ENCODE assay signal across 8 mouse cellular contexts in genomic region chr7:29523700-29524099, GRCm38 (mm10). TPM values are rescaled to one million over a fixed set of nuclear protein-coding genes. Genes with fewer than 3 reads are reported as not detected.
DNase-seq lines count a peak whose midpoint lies in the region; ATAC-seq and TF ChIP-seq lines count a peak whose summit lies in the region.

No protein-coding gene starts in this region.

- peak; percentile 36 for DNase-seq in 3134 (ENCODE audit: extremely low read depth, insufficient read length, low spot score)
- DNase-seq in MEL (ENCODE audit: low read depth, low spot score) = peak; percentile 84
- peak; percentile 78 to 83 for DNase-seq in cerebellum, adult 2 months
- peak; percentile 49 to 74 for DNase-seq in frontal cortex, postnatal 14 days (ENCODE audit: low spot score in 2 of 2)
- peak; percentile 90 for DNase-seq in kidney, postnatal 0 days (ENCODE audit: low spot score)
- DNase-seq in liver, embryonic 14.5 days (ENCODE audit: low read depth in 3 of 3, low spot score in 3 of 3) = no peak
- peak; percentile 62 for DNase-seq in retina, postnatal 7 days (ENCODE audit: low read depth, low spot score)
- DNase-seq in urinary bladder, adult 18-20 months (ENCODE audit: low spot score in 2 of 2) = peak; percentile 61 to 66

- H3K27ac ChIP-seq in MEL (ENCODE audit: control insufficient read depth, low read depth, low read length) = no peak overlapping the region
- no peak overlapping the region for H3K27ac ChIP-seq in cerebellum, adult 2 months (ENCODE audit: insufficient read depth, low read length)
- H3K27ac ChIP-seq in kidney, postnatal 0 days = no peak overlapping the region
- H3K27ac ChIP-seq in liver, embryonic 14.5 days = no peak overlapping the region

- H3K4me1 ChIP-seq in MEL (ENCODE audit: control insufficient read depth in 1 of 2, insufficient read depth in 2 of 2, low read length in 2 of 2) = no peaks in the 10 kb centered on the region
- H3K4me1 ChIP-seq in cerebellum, adult 2 months (ENCODE audit: control insufficient read depth, insufficient read depth, low read length) = no peaks in the 10 kb centered on the region
- no peaks in the 10 kb centered on the region for H3K4me1 ChIP-seq in kidney, postnatal 0 days (replicated peaks; ENCODE audit: insufficient read depth, low read length)
- no peaks in the 10 kb centered on the region for H3K4me1 ChIP-seq in liver, embryonic 14.5 days (replicated peaks; ENCODE audit: control insufficient read depth in 2 of 2, insufficient read depth in 2 of 2, low read length in 1 of 2)

- H3K4me3 ChIP-seq in MEL (ENCODE audit: control insufficient read depth in 1 of 2, insufficient read depth in 1 of 2, low read depth in 2 of 2, low read length in 2 of 2) = no peak overlapping the region
- H3K4me3 ChIP-seq in cerebellum, adult 2 months (replicated peaks; ENCODE audit: insufficient read depth, low read depth, low read length) = no peak overlapping the region
- H3K4me3 ChIP-seq in kidney, postnatal 0 days (replicated peaks; ENCODE audit: low read depth, low read length) = no peak overlapping the region
- no peak overlapping the region for H3K4me3 ChIP-seq in liver, embryonic 14.5 days (ENCODE audit: insufficient read depth in 1 of 2, low read depth in 2 of 2, low read length in 2 of 2)

- ATAC-seq in kidney, postnatal 0 days (replicated peaks; ENCODE audit: low FRiP score, low read depth) = no peak
- ATAC-seq in liver, embryonic 14.5 days (ENCODE audit: insufficient read depth) = no peak

- peak; percentile 86 for TF ChIP-seq RAD21 in MEL (IDR thresholded peaks at IDR 0.05; ENCODE audit: low read depth, low read length)

- peaks cover 0 to 3% of the 10 kb centered on the region in 2 experiments; a peak in 1 of 4 replicates for H3K36me3 ChIP-seq in MEL (ENCODE audit: control insufficient read depth in 1 of 2, insufficient read depth in 2 of 2, low read length in 2 of 2)
- H3K36me3 ChIP-seq in kidney, postnatal 0 days (ENCODE audit: insufficient read depth, low read length) = no peaks in the 10 kb centered on the region
- no peaks in the 10 kb centered on the region for H3K36me3 ChIP-seq in liver, embryonic 14.5 days (replicated peaks; ENCODE audit: control insufficient read depth, insufficient read depth, low read depth)

- H3K9ac ChIP-seq in MEL (ENCODE audit: control insufficient read depth, low read depth, low read length, poor library complexity, severe bottlenecking) = no peak overlapping the region
- no peak overlapping the region for H3K9ac ChIP-seq in kidney, postnatal 0 days (ENCODE audit: low read depth, low read length)
- H3K9ac ChIP-seq in liver, embryonic 14.5 days (replicated peaks) = no peak overlapping the region

- no peak for TF ChIP-seq POLR2A in MEL (IDR thresholded peaks at IDR 0.05; ENCODE audit: control insufficient read depth in 1 of 2, insufficient read depth in 1 of 2, low read depth in 1 of 2, low read length in 2 of 2, poor library complexity in 1 of 2)
- TF ChIP-seq POLR2A in cerebellum, adult 2 months (IDR thresholded peaks at IDR 0.05; ENCODE audit: borderline replicate concordance, insufficient read depth, low read length) = no peak

- H3K4me2 ChIP-seq in kidney, postnatal 0 days (ENCODE audit: low read length) = no peak overlapping the region
- no peak overlapping the region for H3K4me2 ChIP-seq in liver, embryonic 14.5 days (ENCODE audit: low read depth)

- TF ChIP-seq CTCF in MEL (IDR thresholded peaks at IDR 0.05 in 2 of 3, conservative IDR thresholded peaks at IDR 0.05 in 1 of 3; ENCODE audit: control insufficient read depth in 1 of 3, insufficient read depth in 1 of 3, low read depth in 2 of 3, low read length in 3 of 3, poor library complexity in 1 of 3, severe bottlenecking in 1 of 3) = peak; percentile 61 to 95 (median 81)
- TF ChIP-seq CTCF in cerebellum, adult 2 months (IDR thresholded peaks at IDR 0.05; ENCODE audit: borderline replicate concordance, insufficient read depth, low read depth, low read length) = peak; percentile 92
- peak; percentile 87 for TF ChIP-seq CTCF in kidney, postnatal 0 days (IDR thresholded peaks at IDR 0.05; ENCODE audit: low read depth)
- TF ChIP-seq CTCF in liver, embryonic 14.5 days (IDR thresholded peaks at IDR 0.05; ENCODE audit: low read depth) = peak; percentile 78

- H3K79me2 ChIP-seq in MEL (ENCODE audit: control insufficient read depth, insufficient read depth, low read length, poor library complexity) = no peaks in the 10 kb centered on the region; the same call in 1 of the 2 replicates

- WGBS in cerebellum, adult 2 months = 3% methylated on average over 5 of the region's 5 CpGs
- 2% methylated on average over 5 of the region's 5 CpGs for WGBS in kidney, postnatal 0 days
- WGBS in liver, embryonic 14.5 days (ENCODE audit: insufficient replicate concordance) = under 1% methylated on average over 5 of the region's 5 CpGs

- no peak for TF ChIP-seq EP300 in MEL (IDR thresholded peaks at IDR 0.05; ENCODE audit: low read depth in 1 of 2, low read length in 2 of 2)
- TF ChIP-seq EP300 in liver, embryonic 14.5 days (IDR thresholded peaks at IDR 0.05; ENCODE audit: low read depth) = no peak

- H3K27me3 ChIP-seq in MEL (ENCODE audit: control insufficient read depth in 1 of 2, insufficient read depth in 2 of 2, low read length in 2 of 2) = no peaks in the 10 kb centered on the region
- no peaks in the 10 kb centered on the region for H3K27me3 ChIP-seq in cerebellum, adult 2 months (ENCODE audit: control insufficient read depth, insufficient read depth, low read length)
- H3K27me3 ChIP-seq in kidney, postnatal 0 days (ENCODE audit: insufficient read depth, low read length) = no peaks in the 10 kb centered on the region
- H3K27me3 ChIP-seq in liver, embryonic 14.5 days (ENCODE audit: control insufficient read depth, insufficient read depth, low read length) = no peaks in the 10 kb centered on the region

- H3K9me3 ChIP-seq in MEL (replicated peaks; ENCODE audit: insufficient read depth, low read length) = no peaks in the 10 kb centered on the region
- H3K9me3 ChIP-seq in kidney, postnatal 0 days (replicated peaks; ENCODE audit: low read length) = no peaks in the 10 kb centered on the region
- no peaks in the 10 kb centered on the region for H3K9me3 ChIP-seq in liver, embryonic 14.5 days (ENCODE audit: control insufficient read depth, low read length)

TF ChIP-seq in MEL, 35 proteins besides CTCF, POLR2A, EP300 and RAD21:
- TF ChIP-seq MAFK (IDR thresholded peaks at IDR 0.05; ENCODE audit: borderline replicate concordance, low read depth, low read length) (no peak), NELFE (IDR thresholded peaks at IDR 0.05; ENCODE audit: low read depth, low read length) (no peak), TBP (IDR thresholded peaks at IDR 0.05; ENCODE audit: low read depth, low read length) (no peak), USF2 (IDR thresholded peaks at IDR 0.05; ENCODE audit: borderline replicate concordance in 1 of 2, insufficient read depth in 1 of 2, low read depth in 1 of 2, low read length in 2 of 2) (no peak), GABPA (IDR thresholded peaks at IDR 0.05; ENCODE audit: low read depth, low read length) (no peak), MEF2A (IDR thresholded peaks at IDR 0.05; ENCODE audit: extremely low read depth, insufficient replicate concordance, low read depth, low read length, poor library complexity, severe bottlenecking) (no peak), KAT2A (conservative IDR thresholded peaks at IDR 0.05; ENCODE audit: low read depth, low read length) (no peak), E2F4 (IDR thresholded peaks at IDR 0.05; ENCODE audit: borderline replicate concordance, low read depth, low read length) (no peak), ZMIZ1 (IDR thresholded peaks at IDR 0.05; ENCODE audit: low read depth, low read length) (no peak), MYC (IDR thresholded peaks at IDR 0.05; ENCODE audit: low read depth, low read length) (no peak), BHLHE40 (IDR thresholded peaks at IDR 0.05; ENCODE audit: borderline replicate concordance, low read depth, low read length) (no peak), UBTF (IDR thresholded peaks at IDR 0.05; ENCODE audit: borderline replicate concordance, insufficient read depth, low read depth, low read length) (no peak), RCOR1 (IDR thresholded peaks at IDR 0.05; ENCODE audit: low read depth, low read length) (no peak), ELF1 (IDR thresholded peaks at IDR 0.05; ENCODE audit: low read depth, low read length) (no peak), ZKSCAN1 (IDR thresholded peaks at IDR 0.05; ENCODE audit: low read depth, low read length) (no peak), TCF12 (IDR thresholded peaks at IDR 0.05; ENCODE audit: low read depth, low read length) (no peak), TAL1 (IDR thresholded peaks at IDR 0.05; ENCODE audit: low read length) (no peak), ZC3H11A (IDR thresholded peaks at IDR 0.05; ENCODE audit: low read depth, low read length) (peak; percentile 74), ZNF384 (IDR thresholded peaks at IDR 0.05; ENCODE audit: low read depth, low read length) (peak; percentile 73), SMC3 (IDR thresholded peaks at IDR 0.05; ENCODE audit: low read depth, low read length) (peak; percentile 84), POLR2AphosphoS2 (IDR thresholded peaks at IDR 0.05; ENCODE audit: low read length) (no peak), POLR2AphosphoS5 (IDR thresholded peaks at IDR 0.05; ENCODE audit: borderline replicate concordance, low read depth, low read length) (no peak), HCFC1 (IDR thresholded peaks at IDR 0.05; ENCODE audit: low read depth, low read length) (no peak), ETS1 (IDR thresholded peaks at IDR 0.05; ENCODE audit: low read depth, low read length) (0 out of 2 replicates have a peak, but pooled peaks have one; percentile 6), JUND (IDR thresholded peaks at IDR 0.05; ENCODE audit: low read depth, low read length) (no peak), CHD2 (IDR thresholded peaks at IDR 0.05; ENCODE audit: low read length) (no peak), MAX (IDR thresholded peaks at IDR 0.05; ENCODE audit: low read length) (no peak), SIN3A (IDR thresholded peaks at IDR 0.05; ENCODE audit: low read length) (no peak), CHD1 (IDR thresholded peaks at IDR 0.05; ENCODE audit: low read depth, low read length) (no peak), MXI1 (IDR thresholded peaks at IDR 0.05; ENCODE audit: low read depth, low read length) (no peak)

RNA-seq across cellular contexts. Expression of gene Sipa1l3, which starts 5.3 kb away (rescaled TPM):
- 14.1 and 14.9 TPM in 2 replicates for total RNA-seq in MEL (2012; rRNA removed)
- 10 to 100 TPM in 1 of 2 experiments, not detected in 1; 49.4 TPM for polyA plus RNA-seq in MEL (2012; ENCODE audit: insufficient read depth in 1 of 2, insufficient read length in 2 of 2, low read depth in 1 of 2, low replicate concordance in 2 of 2, missing spikeins in 1 of 2)
- polyA plus RNA-seq in cerebellum, adult 2 months (2012; rRNA removed) = 63.3 and 74.7 TPM in 2 replicates
- polyA plus RNA-seq in kidney, postnatal 0 days (2015; fragmentation: Nextera tagmentation; extraction: Ambion mirVana) = 8.3 and 10.2 TPM in 2 replicates
- 4.9 and 5.0 TPM in 2 replicates for polyA plus RNA-seq in liver, embryonic 14.5 days (2012; rRNA removed)
- polyA plus RNA-seq in liver, embryonic 14.5 days (2014; fragmentation: Nextera tagmentation; extraction: Ambion mirVana) = 1.8 and 2.2 TPM in 2 replicates

Comparison
In these comparisons a context has a peak if more than half of its experiments do, and no peak if none do; other contexts are left out.
1. DNase-seq: peak in 3134 (single experiment), MEL (single experiment), cerebellum, adult 2 months (2 of 2), frontal cortex, postnatal 14 days (2 of 2), kidney, postnatal 0 days (single experiment), retina, postnatal 7 days (single experiment) and urinary bladder, adult 18-20 months (2 of 2); none in liver, embryonic 14.5 days (0 of 3).
2. Peak in every context shown above with its lines, with median percentiles within 50 percentile points of each other: CTCF ChIP-seq.